Mouse (Mus musculus) urinary bladder, postnatal 36 days (tissue): ENCODE results near the gene Phykpl.

Source experiments
- DNase-seq, 2 experiments: peaks; one replicate each; pipeline ENCODE4 v3.0.0; 2022; ENCODE audit warnings: low spot score in 2 of 2, mixed read lengths in 1 of 2

Phykpl gene

GRCm38 (mm10) chr11:51584431-51585248 lies at the start of gene Phykpl:
Gene Phykpl (plus strand): TSS chr11:51584757.
- peak; percentile 98 for DNase-seq

- DNase-seq: no peak
Measured at GRCm38 (mm10) chr11:51538388-51538787, 46.2 kb upstream of the Phykpl start.

DNA sequence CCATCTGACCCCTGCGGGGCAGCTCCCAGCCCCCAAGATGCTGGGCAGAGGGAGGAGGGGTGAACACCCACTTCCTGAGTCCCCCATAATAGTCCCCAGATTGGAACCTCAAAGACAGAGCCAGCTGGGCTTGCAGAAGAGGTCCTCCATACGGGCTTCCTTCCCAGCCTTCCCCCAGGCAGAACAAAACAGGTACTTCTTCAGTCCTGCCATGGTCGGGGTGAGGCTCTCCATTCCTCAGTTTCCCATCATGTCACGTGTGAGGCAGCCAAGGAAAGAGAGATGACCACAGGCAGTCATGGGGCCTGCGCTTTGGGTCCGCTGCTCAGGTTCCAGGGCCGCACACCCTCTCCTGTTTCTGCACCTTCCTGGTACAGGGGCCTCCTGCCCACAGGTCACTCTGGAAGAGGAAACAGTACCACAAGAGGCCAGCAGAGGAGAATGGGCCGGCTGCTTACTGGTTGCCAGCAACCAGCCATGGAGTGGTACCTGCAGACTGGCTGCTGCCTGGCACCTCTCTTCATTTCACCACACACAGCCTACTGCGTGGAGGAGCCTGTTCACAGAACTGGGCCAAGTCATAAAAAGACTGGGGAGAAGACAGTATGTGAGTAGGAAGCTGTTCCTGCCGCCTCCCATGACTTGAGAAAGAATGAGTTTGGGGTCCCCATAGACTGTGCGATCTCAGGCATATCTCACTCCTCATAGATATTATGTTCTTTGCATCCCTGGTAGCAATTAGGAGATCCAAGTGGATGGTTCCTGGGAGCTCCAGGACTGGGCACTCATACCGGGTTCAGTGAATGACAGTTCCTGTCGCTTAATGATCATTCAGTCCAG lies 45.4 kb upstream of the Phykpl start:
- no peak for DNase-seq

GRCm38 (mm10) chr11:51539759-51540282 lies 44.7 kb upstream of the Phykpl start:
- peak; percentile 90 to 93 for DNase-seq

- DNase-seq: no peak
Measured at GRCm38 (mm10) chr11:51542424-51542823, 42.1 kb upstream of the Phykpl start.

DNA sequence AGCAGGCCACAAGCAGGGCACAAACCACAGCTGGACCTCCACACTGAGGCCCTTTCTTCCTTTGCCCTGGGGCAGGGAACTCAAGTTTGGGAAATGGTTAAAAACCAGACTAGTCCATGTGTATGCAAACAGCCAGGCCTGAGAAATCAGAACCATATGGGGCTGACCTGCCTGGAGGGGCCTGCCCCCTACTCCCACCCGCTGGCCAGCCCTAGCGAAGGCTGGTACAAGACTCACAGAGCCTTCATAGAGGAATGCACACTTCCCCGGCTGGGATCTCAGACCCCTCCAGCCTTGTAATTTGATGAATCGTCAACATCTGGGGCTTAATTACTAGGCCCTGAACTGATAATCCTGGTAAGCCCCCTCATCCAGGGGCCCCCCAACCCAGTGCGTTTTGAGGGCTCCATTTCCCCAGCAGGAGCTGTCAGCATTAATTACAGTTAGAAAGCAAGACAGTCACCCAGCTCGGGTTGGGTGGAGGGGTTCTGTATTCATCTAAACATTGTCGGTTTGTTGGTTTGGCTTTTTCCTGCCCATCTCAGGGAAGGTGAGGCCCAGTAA lies 41.0 kb upstream of the Phykpl start:
- no peak for DNase-seq

- DNase-seq: no peak
Measured at GRCm38 (mm10) chr11:51544413-51544812, 40.1 kb upstream of the Phykpl start.

GRCm38 (mm10) chr11:51545811-51546210 lies 38.7 kb upstream of the Phykpl start:
- no peak for DNase-seq

DNA sequence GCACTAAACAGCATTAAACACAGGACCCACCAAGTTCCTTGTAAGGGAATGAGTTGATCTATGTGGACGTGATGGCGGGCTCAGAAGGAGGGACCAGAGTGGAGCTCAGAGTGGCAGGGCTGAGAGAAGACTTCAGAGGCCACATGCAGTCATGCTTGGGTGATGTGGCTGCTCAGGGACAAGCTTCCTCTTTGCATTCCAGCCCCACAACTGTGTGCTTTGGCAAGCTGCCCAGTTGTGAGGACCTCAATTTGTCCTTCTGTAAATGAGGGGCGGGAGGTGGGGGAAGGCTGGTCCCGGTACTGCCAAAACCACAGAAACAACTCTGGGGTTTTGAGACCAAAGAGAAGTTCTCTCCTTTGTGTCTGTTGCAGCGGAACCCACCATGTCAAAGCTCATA lies 33.3 kb upstream of the Phykpl start:
- no peak for DNase-seq

DNA sequence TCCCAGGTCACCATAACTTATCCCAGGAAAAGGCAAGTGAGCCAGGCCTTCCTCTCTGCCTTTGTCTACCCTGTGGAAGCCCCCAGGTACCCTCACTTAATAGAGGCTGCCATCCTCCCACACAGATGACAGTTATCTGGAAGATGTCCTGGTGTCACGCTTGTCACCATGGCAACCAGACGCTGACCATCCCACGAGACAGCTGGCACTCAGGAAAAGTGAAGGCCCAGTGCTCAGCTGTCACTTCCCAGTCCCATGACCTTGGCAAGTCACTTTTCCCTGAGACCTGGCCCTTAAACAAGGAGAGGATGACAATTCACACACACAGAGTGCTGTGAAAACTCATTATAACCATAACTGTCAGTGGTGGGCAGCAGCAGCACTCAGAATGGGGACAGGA lies 32.5 kb upstream of the Phykpl start:
- no peak for DNase-seq

GRCm38 (mm10) chr11:51554590-51554989 lies 30.0 kb upstream of the Phykpl start:
- no peak for DNase-seq

DNA sequence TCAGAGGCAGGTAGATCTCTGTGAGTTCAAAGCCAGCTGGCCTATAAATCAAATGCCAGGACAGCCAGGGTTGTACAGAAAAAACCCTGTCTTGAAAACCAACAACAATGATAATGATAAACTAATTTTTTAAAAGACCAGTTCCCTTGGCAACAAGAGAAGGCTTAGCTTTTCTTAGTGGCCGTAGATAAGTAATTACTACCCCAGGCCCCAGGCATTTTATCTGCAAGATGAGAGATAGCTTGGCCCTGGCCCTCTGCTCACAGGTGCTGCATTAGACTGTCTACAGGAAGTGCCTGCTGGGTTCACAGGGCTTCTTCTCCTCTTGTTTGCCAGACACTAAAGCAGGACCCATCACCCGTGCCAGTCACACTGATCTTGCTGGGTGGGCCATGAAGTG lies 29.5 kb upstream of the Phykpl start:
- no peak for DNase-seq

DNA sequence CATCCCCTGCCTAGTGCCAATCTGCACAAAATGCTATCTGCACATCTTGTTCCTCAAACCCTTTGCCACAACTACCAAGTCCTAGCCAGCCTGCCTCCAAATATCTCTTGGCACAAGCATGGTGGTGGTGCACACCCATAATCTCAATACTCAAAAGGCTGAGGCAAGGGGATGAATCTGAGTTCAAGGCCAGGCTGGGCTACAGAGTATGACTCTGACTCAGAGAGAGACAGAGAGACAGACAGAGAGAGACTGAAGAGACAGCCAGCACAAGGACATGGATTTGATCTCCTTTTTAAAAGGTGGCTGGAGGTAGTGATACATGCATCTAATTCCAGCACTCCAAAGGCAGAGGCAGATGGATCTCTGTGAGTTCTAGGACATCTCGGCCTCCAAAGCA lies 21.3 kb upstream of the Phykpl start:
- no peak for DNase-seq

GRCm38 (mm10) chr11:51565062-51565461 lies 19.5 kb upstream of the Phykpl start:
- no peak for DNase-seq

- no peak for DNase-seq
Measured at GRCm38 (mm10) chr11:51565951-51566350, 18.6 kb upstream of the Phykpl start.

DNA sequence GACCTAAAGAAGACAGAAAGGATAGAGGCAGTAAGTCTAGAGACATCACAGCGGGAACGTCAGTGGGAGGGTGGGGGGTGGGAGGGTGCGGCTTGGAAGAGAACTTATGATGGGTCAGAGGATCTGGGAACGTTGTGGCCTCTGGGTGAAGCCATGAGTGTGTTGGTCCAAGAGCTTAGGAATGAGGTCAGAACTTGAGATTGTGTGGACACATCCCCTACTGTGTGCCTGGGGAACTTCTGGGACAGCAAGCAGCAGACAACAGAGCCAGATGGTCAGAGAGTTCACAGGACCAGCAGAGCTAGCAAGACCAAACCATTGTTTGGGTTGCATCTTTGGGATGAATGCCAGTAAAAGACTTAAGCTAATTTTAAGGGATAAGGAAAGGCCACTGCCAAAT lies 15.8 kb upstream of the Phykpl start:
- no peak for DNase-seq

DNA sequence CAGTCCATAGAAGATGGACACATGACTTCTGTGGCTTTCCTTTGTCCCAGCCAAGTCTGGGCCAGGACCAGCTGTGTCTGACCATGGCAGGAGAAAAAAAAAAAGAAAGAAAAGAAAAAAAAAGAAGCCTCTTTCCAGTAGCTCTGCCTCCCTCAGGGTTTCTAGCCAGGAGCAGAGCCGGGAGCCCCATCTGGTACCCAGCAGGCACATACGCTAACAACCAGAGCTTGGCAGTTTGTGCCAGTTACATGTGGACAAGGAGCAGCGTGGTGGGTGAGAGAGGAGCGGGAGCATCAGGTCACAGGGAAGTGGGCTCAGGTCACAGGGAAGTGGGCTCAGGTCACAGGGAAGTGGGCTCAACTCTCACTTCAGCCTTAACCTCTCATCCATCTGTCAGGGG lies 8.1 kb upstream of the Phykpl start:
- no peak for DNase-seq

- DNase-seq: no peak
Measured at GRCm38 (mm10) chr11:51577587-51577986, 7.0 kb upstream of the Phykpl start.

DNA sequence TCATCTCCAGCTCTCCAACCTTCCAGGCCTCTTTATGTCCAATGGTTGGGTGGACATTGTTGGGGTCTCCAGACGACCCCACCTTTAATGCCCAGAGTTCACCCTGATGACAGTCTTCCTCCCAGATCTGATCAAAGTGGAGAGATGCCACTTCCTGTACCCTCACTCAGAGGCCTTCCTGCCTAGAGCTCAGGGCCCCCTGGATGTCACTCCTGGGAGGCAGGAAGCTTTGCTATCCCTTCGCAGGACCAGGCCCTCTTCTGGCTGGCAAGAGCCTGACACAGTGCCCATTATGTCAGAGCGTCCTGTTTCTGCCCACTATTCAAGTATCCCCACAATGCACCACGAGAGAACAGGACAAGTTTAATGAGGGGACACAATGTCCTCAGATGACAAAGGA lies 5.5 kb upstream of the Phykpl start:
- DNase-seq: no peak

- DNase-seq: peak; percentile 51 to 66
Measured at GRCm38 (mm10) chr11:51582713-51583112, 1.8 kb upstream of the Phykpl start.

DNA sequence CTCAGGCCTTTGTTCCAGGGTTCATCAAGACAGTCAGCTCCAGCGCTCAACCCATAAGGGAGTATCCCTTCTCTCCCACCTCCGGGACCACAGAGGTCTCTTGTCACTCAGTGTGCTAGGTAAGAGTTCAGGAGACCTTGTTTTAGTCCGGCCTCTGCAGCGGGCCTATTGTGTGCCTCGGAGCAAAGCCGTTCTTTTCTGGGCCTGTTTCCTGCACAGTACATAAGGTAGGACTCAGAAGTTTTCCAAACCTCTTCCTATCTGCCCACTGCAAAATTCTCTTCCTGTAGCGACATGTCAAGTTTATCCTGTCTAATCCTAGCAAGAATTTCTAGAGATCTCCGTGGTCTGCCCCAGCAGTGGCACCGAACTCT lies 513 bp upstream of the Phykpl start:
- DNase-seq: peak in 1 of 2 experiments; percentile 20

- no peak for DNase-seq
Measured at GRCm38 (mm10) chr11:51585608-51586252, 1.2 kb downstream of the Phykpl start.
